Comparison of ENCODE assay signal across 8 mouse cellular contexts in the genomic region with DNA sequence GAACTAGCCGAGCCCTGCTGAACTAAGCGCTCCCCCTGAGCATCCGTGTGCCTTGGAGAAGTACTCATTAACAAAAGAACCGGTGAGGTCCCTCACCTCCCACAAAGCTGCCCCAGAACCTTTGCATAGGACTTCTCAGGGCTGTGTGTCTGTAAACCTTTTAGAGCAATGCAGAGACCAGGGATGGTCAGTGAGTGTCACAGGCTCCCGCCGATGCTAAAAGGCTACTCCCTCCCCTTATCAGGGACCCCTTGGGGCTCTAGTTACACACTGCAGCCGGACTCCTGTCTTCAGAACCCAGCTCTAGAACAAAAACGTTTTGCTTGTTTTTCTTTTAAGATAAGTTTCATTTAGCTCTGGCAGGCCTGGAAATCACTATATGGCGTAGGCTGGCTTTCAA. TPM values are rescaled to one million over a fixed set of nuclear protein-coding genes. Genes with fewer than 3 reads are reported as not detected.
DNase-seq lines count a peak whose midpoint lies in the region; ATAC-seq and TF ChIP-seq lines count a peak whose summit lies in the region.

No protein-coding gene starts in this region.

- intact Hi-C loops in gastrocnemius, postnatal 14 days (cut with DNase I; ENCODE audit: low total_unique reads) = no loop called here

- peak overlapping the region; percentile 58 for H3K4me2 ChIP-seq in lung, embryonic 14.5 days

- H3K9me3 ChIP-seq in lung, embryonic 14.5 days (ENCODE audit: low read depth, low read length) = no peaks in the 10 kb centered on the region
- H3K9me3 ChIP-seq in erythroblast, embryonic 14.5 days (ENCODE audit: control insufficient read depth, low read length) = no peaks in the 10 kb centered on the region

- H3K27me3 ChIP-seq in lung, embryonic 14.5 days (ENCODE audit: insufficient read depth, low read length) = no peaks in the 10 kb centered on the region
- no peaks in the 10 kb centered on the region for H3K27me3 ChIP-seq in erythroblast, embryonic 14.5 days (ENCODE audit: control insufficient read depth)
- no peaks in the 10 kb centered on the region for H3K27me3 ChIP-seq in small intestine, adult 2 months (ENCODE audit: control insufficient read depth, insufficient read depth, low read length)

- no peak for TF ChIP-seq CTCF in lung, embryonic 14.5 days (IDR thresholded peaks at IDR 0.05; ENCODE audit: low read depth)
- 0 out of 2 replicates have a peak, but pooled peaks have one; percentile 0 for TF ChIP-seq CTCF in small intestine, adult 2 months (IDR thresholded peaks at IDR 0.05; ENCODE audit: extremely low read depth, insufficient read length, insufficient replicate concordance, low read depth, low read length)

- WGBS in lung, embryonic 14.5 days = 8% methylated on average over 9 of the region's 9 CpGs
- WGBS in small intestine, adult 2 months = 24% methylated on average over 9 of the region's 9 CpGs

- peaks cover 27% of the 10 kb centered on the region for H3K36me3 ChIP-seq in lung, embryonic 14.5 days (ENCODE audit: insufficient read depth)
- H3K36me3 ChIP-seq in erythroblast, embryonic 14.5 days (ENCODE audit: control insufficient read depth) = peaks cover 32% of the 10 kb centered on the region
- peaks cover 29% of the 10 kb centered on the region for H3K36me3 ChIP-seq in small intestine, adult 2 months (ENCODE audit: control insufficient read depth, insufficient read depth, low read length)

- no peak overlapping the region for H3K27ac ChIP-seq in lung, embryonic 14.5 days (ENCODE audit: low read depth)
- H3K27ac ChIP-seq in small intestine, adult 2 months (ENCODE audit: insufficient read depth, low read depth, low read length) = no peak overlapping the region

- no peaks in the 10 kb centered on the region for H3K4me1 ChIP-seq in lung, embryonic 14.5 days (ENCODE audit: insufficient read depth)
- peaks cover 55% of the 10 kb centered on the region for H3K4me1 ChIP-seq in erythroblast, embryonic 14.5 days (ENCODE audit: control insufficient read depth)
- peaks cover 6% of the 10 kb centered on the region; the same call in 1 of the 2 replicates for H3K4me1 ChIP-seq in small intestine, adult 2 months (ENCODE audit: control insufficient read depth, insufficient read depth, insufficient read length, low read length)

- ATAC-seq in lung, embryonic 14.5 days (ENCODE audit: insufficient read depth) = no peak

- DNase-seq in lung, embryonic 14.5 days = peak; percentile 23
- no peak for DNase-seq in lung, postnatal 10 days
- peak; percentile 53 for DNase-seq in liver
- no peak for DNase-seq in gastrocnemius, postnatal 4 days (ENCODE audit: low spot score in 2 of 2)
- no peak for DNase-seq in urinary bladder, postnatal 14 days (ENCODE audit: low spot score)
- DNase-seq in gastrocnemius, postnatal 14 days = no peak

- no peak for TF ChIP-seq POLR2A in small intestine, adult 2 months (IDR thresholded peaks at IDR 0.05; ENCODE audit: low read depth, low read length)

- H3K4me3 ChIP-seq in lung, embryonic 14.5 days (ENCODE audit: low read depth, low read length) = peak overlapping the region; percentile 88
- peak overlapping the region; percentile 78 for H3K4me3 ChIP-seq in erythroblast, embryonic 14.5 days (replicated peaks)
- peak overlapping the region; percentile 35 for H3K4me3 ChIP-seq in small intestine, adult 2 months (ENCODE audit: low read depth, low read length)

- peak overlapping the region; percentile 27 for H3K9ac ChIP-seq in lung, embryonic 14.5 days

RNA-seq across cellular contexts. Expression of a gene that starts 0.5 kb away (rescaled TPM):
- 193 and 198 TPM in 2 replicates for polyA plus RNA-seq in lung, embryonic 14.5 days (2014; fragmentation: Nextera tagmentation; extraction: Ambion mirVana)
- polyA plus RNA-seq in erythroblast, embryonic 14.5 days (2012) = 47.7 and 49.2 TPM in 2 replicates
- polyA plus RNA-seq in small intestine, adult 2 months (2012; rRNA removed) = 92.8 and 170 TPM in 2 replicates
- 100 to 1,000 TPM; 314 to 350 TPM for total RNA-seq in gastrocnemius, postnatal 4 days (2021)
- total RNA-seq in gastrocnemius, postnatal 14 days (2021) = 100 to 1,000 TPM; 365 to 434 TPM

RNA-seq across cellular contexts. Expression of a gene that starts 10.0 kb away (rescaled TPM):
- 2.2 and 3.0 TPM in 2 replicates for polyA plus RNA-seq in lung, embryonic 14.5 days (2014; fragmentation: Nextera tagmentation; extraction: Ambion mirVana)
- 0.06 and 0.07 TPM in 2 replicates for polyA plus RNA-seq in erythroblast, embryonic 14.5 days (2012)
- polyA plus RNA-seq in small intestine, adult 2 months (2012; rRNA removed) = 5.1 and 8.2 TPM in 2 replicates
- 1 to 10 TPM; 1.1 to 2.4 TPM for total RNA-seq in gastrocnemius, postnatal 4 days (2021)
- total RNA-seq in gastrocnemius, postnatal 14 days (2021) = under 1 TPM; 0.57 to 0.84 TPM

RNA-seq across cellular contexts. Expression of a gene that starts 12.6 kb away (rescaled TPM):
- 1.8 and 2.3 TPM in 2 replicates for polyA plus RNA-seq in lung, embryonic 14.5 days (2014; fragmentation: Nextera tagmentation; extraction: Ambion mirVana)
- polyA plus RNA-seq in erythroblast, embryonic 14.5 days (2012) = 0.05 TPM in 2 replicates
- 0.77 and 0.90 TPM in 2 replicates for polyA plus RNA-seq in small intestine, adult 2 months (2012; rRNA removed)
- under 1 TPM; 0.49 to 0.74 TPM for total RNA-seq in gastrocnemius, postnatal 4 days (2021)
- total RNA-seq in gastrocnemius, postnatal 14 days (2021) = under 1 TPM; 0.18 to 0.31 TPM

RNA-seq across cellular contexts. Expression of a gene that starts 12.7 kb away (rescaled TPM):
- polyA plus RNA-seq in lung, embryonic 14.5 days (2014; fragmentation: Nextera tagmentation; extraction: Ambion mirVana) = 24.4 and 25.3 TPM in 2 replicates
- polyA plus RNA-seq in erythroblast, embryonic 14.5 days (2012) = 0.45 and 0.73 TPM in 2 replicates
- polyA plus RNA-seq in small intestine, adult 2 months (2012; rRNA removed) = 30.6 and 33.7 TPM in 2 replicates
- total RNA-seq in gastrocnemius, postnatal 4 days (2021) = 10 to 100 TPM; 18.5 to 19.0 TPM
- total RNA-seq in gastrocnemius, postnatal 14 days (2021) = 10 to 100 TPM; 19.2 to 19.6 TPM

RNA-seq across cellular contexts. Expression of a gene that starts 20.5 kb away (rescaled TPM):
- polyA plus RNA-seq in lung, embryonic 14.5 days (2014; fragmentation: Nextera tagmentation; extraction: Ambion mirVana) = not detected in 2 replicates
- polyA plus RNA-seq in erythroblast, embryonic 14.5 days (2012) = not detected in 2 replicates
- polyA plus RNA-seq in small intestine, adult 2 months (2012; rRNA removed) = 0.10 TPM in 1 of 2 replicates, not detected in the other
- total RNA-seq in gastrocnemius, postnatal 4 days (2021) = not detected
- total RNA-seq in gastrocnemius, postnatal 14 days (2021) = not detected

Comparison
In these comparisons a context has a peak if more than half of its experiments do, and no peak if none do; other contexts are left out.
1. DNase-seq: peak in lung, embryonic 14.5 days (single experiment) and liver (single experiment); none in lung, postnatal 10 days (single experiment), gastrocnemius, postnatal 4 days (0 of 2), urinary bladder, postnatal 14 days (single experiment) and gastrocnemius, postnatal 14 days (single experiment).
2. H3K4me3 ChIP-seq: peak in every context shown above with its lines; median percentile 88 in lung, embryonic 14.5 days; 78 in erythroblast, embryonic 14.5 days; 35 in small intestine, adult 2 months.